Mouse (Mus musculus): ENCODE results near the gene Hmgcl. TPM values are rescaled to one million over a fixed set of nuclear protein-coding genes. Genes with fewer than 3 reads are reported as not detected.

The Hmgcl gene
- polyA plus RNA-seq, 1 experiment from 2014 or later: 71.7 TPM

- Histone ChIP-seq H3K9me3 (ENCODE audit: low read depth, low read length) (no peaks in the 10 kb centered on the region), H3K4me3 (ENCODE audit: low read depth, low read length) (no peak overlapping the region), H3K36me3 (ENCODE audit: insufficient read depth) (peaks cover 21% of the 10 kb centered on the region), H3K27ac (ENCODE audit: low read depth) (no peak overlapping the region), H3K27me3 (ENCODE audit: insufficient read depth, low read length) (no peaks in the 10 kb centered on the region), H3K4me1 (ENCODE audit: insufficient read depth) (no peaks in the 10 kb centered on the region), H3K4me2 (no peak overlapping the region), H3K9ac (no peak overlapping the region)
- no peak for DNase-seq
- no peak for ATAC-seq (ENCODE audit: insufficient read depth)
- TF ChIP-seq CTCF (IDR thresholded peaks at IDR 0.05; ENCODE audit: low read depth): no peak
- WGBS: 83% methylated on average over 3 of the region's 3 CpGs
These were observed 19.4 kb upstream of the Hmgcl start for GRCm38 (mm10) chr4:135926861-135927260.

- H3K4me3 ChIP-seq (ENCODE audit: low read depth, low read length): no peak overlapping the region
- no peak overlapping the region for H3K4me2 ChIP-seq
- ATAC-seq (ENCODE audit: insufficient read depth) (no peak), DNase-seq (no peak)
- WGBS: 84% methylated on average over 9 of the region's 9 CpGs
- H3K9me3 ChIP-seq (ENCODE audit: low read depth, low read length): no peaks in the 10 kb centered on the region
- H3K36me3 ChIP-seq (ENCODE audit: insufficient read depth): peaks cover 30% of the 10 kb centered on the region
- H3K27ac ChIP-seq (ENCODE audit: low read depth): no peak overlapping the region
- no peaks in the 10 kb centered on the region for H3K4me1 ChIP-seq (ENCODE audit: insufficient read depth)
- no peak overlapping the region for H3K9ac ChIP-seq
- no peak for TF ChIP-seq CTCF (IDR thresholded peaks at IDR 0.05; ENCODE audit: low read depth)
- no peaks in the 10 kb centered on the region for H3K27me3 ChIP-seq (ENCODE audit: insufficient read depth, low read length)
These were observed 17.9 kb upstream of the Hmgcl start for GRCm38 (mm10) chr4:135928376-135928775.

- no peak overlapping the region for H3K4me2 ChIP-seq
- 83% methylated on average over 5 of the region's 5 CpGs for WGBS
- no peak overlapping the region for H3K9ac ChIP-seq
- H3K4me1 ChIP-seq (ENCODE audit: insufficient read depth): no peaks in the 10 kb centered on the region
- no peak for TF ChIP-seq CTCF (IDR thresholded peaks at IDR 0.05; ENCODE audit: low read depth)
- H3K4me3 ChIP-seq (ENCODE audit: low read depth, low read length): no peak overlapping the region
- H3K27me3 ChIP-seq (ENCODE audit: insufficient read depth, low read length): no peaks in the 10 kb centered on the region
- peaks cover 35% of the 10 kb centered on the region for H3K36me3 ChIP-seq (ENCODE audit: insufficient read depth)
- no peak overlapping the region for H3K27ac ChIP-seq (ENCODE audit: low read depth)
- ATAC-seq (ENCODE audit: insufficient read depth): no peak
- DNase-seq: no peak
- H3K9me3 ChIP-seq (ENCODE audit: low read depth, low read length): no peaks in the 10 kb centered on the region
These were observed 16.8 kb upstream of the Hmgcl start for GRCm38 (mm10) chr4:135929405-135929804.

GRCm38 (mm10) chr4:135929828-135930227, 16.4 kb upstream of the Hmgcl start:
- Histone ChIP-seq H3K36me3 (ENCODE audit: insufficient read depth) (peaks cover 37% of the 10 kb centered on the region), H3K4me3 (ENCODE audit: low read depth, low read length) (no peak overlapping the region), H3K4me2 (no peak overlapping the region), H3K27ac (ENCODE audit: low read depth) (no peak overlapping the region), H3K27me3 (ENCODE audit: insufficient read depth, low read length) (no peaks in the 10 kb centered on the region), H3K4me1 (ENCODE audit: insufficient read depth) (no peaks in the 10 kb centered on the region), H3K9ac (no peak overlapping the region), H3K9me3 (ENCODE audit: low read depth, low read length) (no peaks in the 10 kb centered on the region)
- WGBS: 82% methylated on average over 9 of the region's 9 CpGs
- DNase-seq (no peak), ATAC-seq (ENCODE audit: insufficient read depth) (no peak)
- TF ChIP-seq CTCF (IDR thresholded peaks at IDR 0.05; ENCODE audit: low read depth): no peak

- DNase-seq (no peak), ATAC-seq (ENCODE audit: insufficient read depth) (no peak)
- H3K4me1 ChIP-seq (ENCODE audit: insufficient read depth): no peaks in the 10 kb centered on the region
- H3K4me2 ChIP-seq: no peak overlapping the region
- no peaks in the 10 kb centered on the region for H3K27me3 ChIP-seq (ENCODE audit: insufficient read depth, low read length)
- WGBS: 96% methylated on average over 8 of the region's 8 CpGs
- H3K4me3 ChIP-seq (ENCODE audit: low read depth, low read length): no peak overlapping the region
- H3K9me3 ChIP-seq (ENCODE audit: low read depth, low read length): no peaks in the 10 kb centered on the region
- no peak overlapping the region for H3K9ac ChIP-seq
- peaks cover 40% of the 10 kb centered on the region for H3K36me3 ChIP-seq (ENCODE audit: insufficient read depth)
- H3K27ac ChIP-seq (ENCODE audit: low read depth): no peak overlapping the region
- TF ChIP-seq CTCF (IDR thresholded peaks at IDR 0.05; ENCODE audit: low read depth): no peak
These were observed 16.0 kb upstream of the Hmgcl start for GRCm38 (mm10) chr4:135930239-135930638.

- Histone ChIP-seq H3K27me3 (ENCODE audit: insufficient read depth, low read length) (no peaks in the 10 kb centered on the region), H3K4me3 (ENCODE audit: low read depth, low read length) (no peak overlapping the region), H3K4me2 (no peak overlapping the region), H3K4me1 (ENCODE audit: insufficient read depth) (no peaks in the 10 kb centered on the region), H3K36me3 (ENCODE audit: insufficient read depth) (peaks cover 28% of the 10 kb centered on the region), H3K9ac (no peak overlapping the region), H3K9me3 (ENCODE audit: low read depth, low read length) (no peaks in the 10 kb centered on the region), H3K27ac (ENCODE audit: low read depth) (no peak overlapping the region)
- 56% methylated on average over 5 of the region's 5 CpGs for WGBS
- DNase-seq (peak; percentile 48), ATAC-seq (ENCODE audit: insufficient read depth) (no peak)
- peak; percentile 68 for TF ChIP-seq CTCF (IDR thresholded peaks at IDR 0.05; ENCODE audit: low read depth)
These were observed 14.4 kb upstream of the Hmgcl start for GRCm38 (mm10) chr4:135931832-135932231.

- TF ChIP-seq CTCF (IDR thresholded peaks at IDR 0.05; ENCODE audit: low read depth): no peak
- no peak for DNase-seq
- Histone ChIP-seq H3K27ac (ENCODE audit: low read depth) (no peak overlapping the region), H3K9me3 (ENCODE audit: low read depth, low read length) (no peaks in the 10 kb centered on the region), H3K9ac (no peak overlapping the region), H3K36me3 (ENCODE audit: insufficient read depth) (peaks cover 45% of the 10 kb centered on the region), H3K27me3 (ENCODE audit: insufficient read depth, low read length) (no peaks in the 10 kb centered on the region), H3K4me3 (ENCODE audit: low read depth, low read length) (no peak overlapping the region), H3K4me2 (no peak overlapping the region), H3K4me1 (ENCODE audit: insufficient read depth) (no peaks in the 10 kb centered on the region)
- ATAC-seq (ENCODE audit: insufficient read depth): no peak
- WGBS: 53% methylated on average over 12 of the region's 12 CpGs
These were observed 11.3 kb upstream of the Hmgcl start for GRCm38 (mm10) chr4:135934708-135935500.
